Mouse (Mus musculus) heart, adult 18-20 months (tissue): ENCODE measurements around the gene Hoxb3. TPM values are rescaled to one million over a fixed set of nuclear protein-coding genes. Genes with fewer than 3 reads are reported as not detected.

Experiments used
- DNase-seq, 2 experiments: peaks; one replicate each; pipeline ENCODE4 v3.0.0; 2021 to 2022; ENCODE audit warnings: mixed read lengths in 1 of 2
- long read RNA-seq, 2 experiments: library from polyadenylated mRNA; stranded (forward); transcript quantifications; one replicate each; pipeline ENCODE4 v2.0.0; 2021
- total RNA-seq, 2 experiments: library from RNA; stranded (reverse); gene quantifications; 2 replicates each; pipeline ENCODE4 v1.2.3; 2021

Gene Hoxb3
- under 1 TPM; 0.12 to 0.57 TPM for total RNA-seq
- long read RNA-seq, experiment 1: 0 reads
- long read RNA-seq, experiment 2: 0 reads

GRCm38 (mm10) chr11:96323154-96323553, at the start of gene Hoxb3:
Hoxb3 (plus strand) TSS chr11:96323326.
- DNase-seq: no peak

GRCm38 (mm10) chr11:96274428-96274827, 48.7 kb upstream of the Hoxb3 start:
- no peak for DNase-seq

GRCm38 (mm10) chr11:96275896-96276295, 47.2 kb upstream of the Hoxb3 start:
- no peak for DNase-seq

- DNase-seq: no peak
These were observed 45.7 kb upstream of the Hoxb3 start for GRCm38 (mm10) chr11:96277151-96278044.

- no peak for DNase-seq
These were observed 44.8 kb upstream of the Hoxb3 start for GRCm38 (mm10) chr11:96278324-96278723.

- DNase-seq: peak; percentile 79 to 90
These were observed 44.4 kb upstream of the Hoxb3 start for GRCm38 (mm10) chr11:96278773-96279172.

- no peak for DNase-seq
These were observed 43.5 kb upstream of the Hoxb3 start for GRCm38 (mm10) chr11:96279421-96280233.

GRCm38 (mm10) chr11:96280399-96281378, 42.4 kb upstream of the Hoxb3 start:
- DNase-seq: no peak

- no peak for DNase-seq
These were observed 41.7 kb upstream of the Hoxb3 start for GRCm38 (mm10) chr11:96281396-96281795.

- no peak for DNase-seq
These were observed 41.1 kb upstream of the Hoxb3 start, which contains the start of gene Hoxb8 for GRCm38 (mm10) chr11:96281855-96282570. Hoxb8 (plus strand) TSS chr11:96281905.

GRCm38 (mm10) chr11:96282795-96283430, 40.2 kb upstream of the Hoxb3 start:
- no peak for DNase-seq

- peak in 1 of 2 experiments; percentile 47 for DNase-seq
These were observed 38.9 kb upstream of the Hoxb3 start for GRCm38 (mm10) chr11:96284041-96284749.

GRCm38 (mm10) chr11:96284774-96285734, 38.1 kb upstream of the Hoxb3 start:
- no peak for DNase-seq

- peak in 1 of 2 experiments; percentile 29 for DNase-seq
These were observed 37.1 kb upstream of the Hoxb3 start, which contains the start of gene Hoxb7 for GRCm38 (mm10) chr11:96285771-96286738. Hoxb7 (plus strand) TSS chr11:96286623.

GRCm38 (mm10) chr11:96286739-96287385, 36.3 kb upstream of the Hoxb3 start:
- DNase-seq: no peak

GRCm38 (mm10) chr11:96287411-96287810, 35.7 kb upstream of the Hoxb3 start:
- DNase-seq: no peak
